23 mouse cellular contexts compared by ENCODE assay signal in the genomic region with DNA sequence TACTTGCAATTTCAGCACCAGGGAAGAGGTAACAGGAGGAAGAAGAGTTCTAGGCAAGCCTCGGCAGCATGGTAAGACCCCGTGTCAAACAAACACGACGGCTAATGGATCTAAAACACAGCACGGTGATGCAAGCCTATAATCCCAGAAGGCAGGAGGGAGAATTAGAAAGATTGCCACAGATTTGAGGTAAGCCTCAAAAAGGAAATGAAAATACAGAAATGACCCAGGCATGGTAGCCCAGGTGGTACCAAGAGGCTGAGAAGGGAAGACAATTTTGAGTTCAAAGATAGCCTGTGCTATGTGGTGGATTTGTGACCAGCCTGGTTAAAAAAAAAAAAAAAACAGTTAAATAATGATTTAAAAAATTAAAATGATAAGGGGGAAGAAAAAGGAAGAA.
DNase-seq lines count a peak whose midpoint lies in the region; ATAC-seq and TF ChIP-seq lines count a peak whose summit lies in the region.
"Had no signal": no experiment of that assay in that cellular context is flagged by ENCODE, and none has a peak within 500 bp of the region (broad histone marks: within the 10 kb centered on the region; RNA-seq: fewer than 3 reads in every experiment).

No protein-coding gene starts in this region.

- in situ Hi-C loops in CH12.LX (cut with MboI; ENCODE audit: low pct_ligation_motif_present, low pct_unique_long_range_greater_than_20kb, low sequenced_read_pairs), result no loop called here

- intact Hi-C loops in heart, postnatal 10 days (cut with DNase I), result no loop called here

- TF ChIP-seq POLR2A in CH12.LX (IDR thresholded peaks at IDR 0.05; ENCODE audit: low read depth, low read length), result no peak

- no peaks in the 10 kb centered on the region for H3K4me1 ChIP-seq in lung, postnatal 0 days (ENCODE audit: insufficient read depth, low read depth, low read length)
- H3K4me1 ChIP-seq in CH12.LX (ENCODE audit: control insufficient read depth in 1 of 2, insufficient read depth in 2 of 2), result peaks cover 6 to 16% of the 10 kb centered on the region in 2 experiments
- H3K4me1 ChIP-seq in heart, embryonic 10.5 days, result no peaks in the 10 kb centered on the region

- ATAC-seq in lung, postnatal 0 days, result no peak
- 0 out of 2 replicates have a peak, but pooled peaks have one; percentile 22 for ATAC-seq in common myeloid progenitor, adult 5-6 weeks (replicated peaks; ENCODE audit: low read depth, poor library complexity, severe bottlenecking)
- ATAC-seq: activated CD4-positive, CD25-positive, alpha-beta regulatory T cell, adult 4 months; CD4-positive, CD25-positive, alpha-beta regulatory T cell, adult 4 months; Patski had no signal

- no peaks in the 10 kb centered on the region for H3K79me2 ChIP-seq in CH12.LX (replicated peaks; ENCODE audit: control insufficient read depth, extremely low read depth, insufficient read depth, poor library complexity, severe bottlenecking)

- no peak overlapping the region for H3K27ac ChIP-seq in lung, postnatal 0 days (ENCODE audit: low read length)
- H3K27ac ChIP-seq in CH12.LX (ENCODE audit: insufficient read depth, low read depth), result no peak overlapping the region
- no peak overlapping the region for H3K27ac ChIP-seq in heart, embryonic 10.5 days

- no peak overlapping the region for H3K4me2 ChIP-seq in lung, postnatal 0 days (replicated peaks; ENCODE audit: low read depth, low read length)
- H3K4me2 ChIP-seq in CH12.LX (ENCODE audit: insufficient read depth, low read depth, poor library complexity, severe bottlenecking), result peak overlapping the region; percentile 22; the same call in 1 of the 2 replicates

- DNase-seq in lung, postnatal 36 days, result peak; percentile 3
- DNase-seq in lung, postnatal 0 days (ENCODE audit: low spot score), result no peak
- DNase-seq in A20 (ENCODE audit: low read depth, low spot score) (peak; percentile 13), CH12.LX (ENCODE audit: extremely low read depth) (peak; percentile 73)
- no peak for DNase-seq in spleen, adult 12 weeks (ENCODE audit: low spot score)
- no peak for DNase-seq in heart, embryonic 10.5 days (ENCODE audit: low spot score)
- DNase-seq in heart, postnatal 10 days, result no peak
- DNase-seq: adrenal gland, adult 2 months; adrenal gland, adult 8-10 months; adrenal gland, postnatal 10 days; adrenal gland, postnatal 14 days; adrenal gland, postnatal 25 days; adrenal gland, postnatal 36 days; B cell, adult 2 months; cerebellum, adult 11 months; cerebellum, adult 11-12 months; cerebellum, adult 18-20 months; cerebellum, adult 2 months had no signal

- no peaks in the 10 kb centered on the region for H3K27me3 ChIP-seq in lung, postnatal 0 days (replicated peaks; ENCODE audit: insufficient read depth, low read length)
- peaks cover 2% of the 10 kb centered on the region for H3K27me3 ChIP-seq in CH12.LX (replicated peaks)
- no peaks in the 10 kb centered on the region for H3K27me3 ChIP-seq in heart, embryonic 10.5 days (ENCODE audit: insufficient read depth, poor library complexity, severe bottlenecking)

- H3K36me3 ChIP-seq in lung, postnatal 0 days (ENCODE audit: insufficient read depth, low read length), result no peaks in the 10 kb centered on the region
- H3K36me3 ChIP-seq in CH12.LX (replicated peaks in 1 of 2; ENCODE audit: control insufficient read depth in 1 of 2, insufficient read depth in 1 of 2, low read length in 1 of 2), result no peaks in the 10 kb centered on the region
- no peaks in the 10 kb centered on the region for H3K36me3 ChIP-seq in heart, embryonic 10.5 days
- H3K36me3 ChIP-seq: G1E had no signal

- TF ChIP-seq CTCF in lung, postnatal 0 days (IDR thresholded peaks at IDR 0.05), result no peak
- TF ChIP-seq CTCF in CH12.LX (conservative IDR thresholded peaks at IDR 0.05 in 1 of 2, IDR thresholded peaks at IDR 0.05 in 1 of 2; ENCODE audit: low read depth in 2 of 2, low read length in 2 of 2), result no peak

- no peak for TF ChIP-seq EP300 in lung, postnatal 0 days (IDR thresholded peaks at IDR 0.05)
- peak; percentile 91 for TF ChIP-seq EP300 in CH12.LX (IDR thresholded peaks at IDR 0.05; ENCODE audit: low read length)

- 79% methylated on average over 5 of the region's 5 CpGs for WGBS in lung, postnatal 0 days
- WGBS in heart, embryonic 10.5 days, result 85% methylated on average over 5 of the region's 5 CpGs

- no peak for TF ChIP-seq RAD21 in CH12.LX (IDR thresholded peaks at IDR 0.05; ENCODE audit: low read depth, low read length)

- H3K9ac ChIP-seq in lung, postnatal 0 days (replicated peaks; ENCODE audit: low read depth), result no peak overlapping the region
- H3K9ac ChIP-seq in CH12.LX (ENCODE audit: insufficient read depth, low read depth), result no peak overlapping the region

- dilution Hi-C loops in CH12.LX (cut with MboI; ENCODE audit: extremely low pct_ligation_motif_present, extremely low pct_unique_long_range_greater_than_20kb, low sequenced_read_pairs), result no loop called here

- no peak overlapping the region for H3K4me3 ChIP-seq in lung, postnatal 0 days (ENCODE audit: low read depth, low read length)
- no peak overlapping the region for H3K4me3 ChIP-seq in CH12.LX (replicated peaks in 1 of 3; ENCODE audit: low read depth in 2 of 3, low read length in 2 of 3, poor library complexity in 1 of 3)
- H3K4me3 ChIP-seq in heart, embryonic 10.5 days, result no peak overlapping the region

- no peaks in the 10 kb centered on the region for H3K9me3 ChIP-seq in lung, postnatal 0 days (ENCODE audit: low read length)
- no peaks in the 10 kb centered on the region for H3K9me3 ChIP-seq in CH12.LX (replicated peaks; ENCODE audit: low read length)
- no peaks in the 10 kb centered on the region for H3K9me3 ChIP-seq in heart, embryonic 10.5 days
- H3K9me3 ChIP-seq: G1E had no signal

TF ChIP-seq in CH12.LX, 34 proteins besides CTCF, POLR2A, EP300 and RAD21:
- TF ChIP-seq RCOR1 (conservative IDR thresholded peaks at IDR 0.05; ENCODE audit: low read depth, low read length) (0 out of 2 replicates have a peak, but pooled peaks have one; percentile 77), BHLHE40 (IDR thresholded peaks at IDR 0.05; ENCODE audit: low read depth, low read length) (0 out of 2 replicates have a peak, but pooled peaks have one; percentile 19), PAX5 (IDR thresholded peaks at IDR 0.05; ENCODE audit: low read length) (no peak), SMC3 (IDR thresholded peaks at IDR 0.05; ENCODE audit: low read depth, low read length) (no peak), ETS1 (conservative IDR thresholded peaks at IDR 0.05; ENCODE audit: low read depth, low read length) (peak; percentile 54), MAX (IDR thresholded peaks at IDR 0.05; ENCODE audit: low read length) (0 out of 2 replicates have a peak, but pooled peaks have one; percentile 26), NELFE (IDR thresholded peaks at IDR 0.05; ENCODE audit: low read depth, low read length) (no peak), HCFC1 (IDR thresholded peaks at IDR 0.05; ENCODE audit: low read depth, low read length) (no peak), JUND (conservative IDR thresholded peaks at IDR 0.05; ENCODE audit: low read depth, low read length) (peak; percentile 81), ZC3H11A (IDR thresholded peaks at IDR 0.05; ENCODE audit: low read depth, low read length) (no peak), ZMIZ1 (IDR thresholded peaks at IDR 0.05; ENCODE audit: low read depth, low read length) (no peak), TCF12 (IDR thresholded peaks at IDR 0.05; ENCODE audit: low read depth, low read length) (peak; percentile 60), MAZ (IDR thresholded peaks at IDR 0.05; ENCODE audit: low read depth, low read length) (no peak), MEF2A (IDR thresholded peaks at IDR 0.05; ENCODE audit: borderline replicate concordance, low read depth, low read length) (peak; percentile 48; the same call in 1 of the 2 replicates), KAT2A (IDR thresholded peaks at IDR 0.05; ENCODE audit: insufficient replicate concordance, low read length) (no peak), NRF1 (IDR thresholded peaks at IDR 0.05; ENCODE audit: low read depth, low read length) (no peak), GABPA (IDR thresholded peaks at IDR 0.05; ENCODE audit: insufficient replicate concordance, low read depth, low read length) (no peak), ZKSCAN1 (IDR thresholded peaks at IDR 0.05; ENCODE audit: borderline replicate concordance, low read depth, low read length) (no peak), IRF4 (IDR thresholded peaks at IDR 0.05; ENCODE audit: low read depth, low read length) (peak; percentile 89), USF1 (IDR thresholded peaks at IDR 0.05; ENCODE audit: low read depth, low read length) (no peak), POLR2AphosphoS2 (IDR thresholded peaks at IDR 0.05; ENCODE audit: low read depth, low read length) (no peak), USF2 (conservative IDR thresholded peaks at IDR 0.05; ENCODE audit: low read depth, low read length) (no peak), ZNF384 (IDR thresholded peaks at IDR 0.05; ENCODE audit: low read depth, low read length) (peak; percentile 77), MYC (IDR thresholded peaks at IDR 0.05; ENCODE audit: low read depth, low read length) (no peak), SIN3A (IDR thresholded peaks at IDR 0.05; ENCODE audit: low read length) (no peak), TBP (conservative IDR thresholded peaks at IDR 0.05; ENCODE audit: low read depth, low read length) (no peak), MXI1 (IDR thresholded peaks at IDR 0.05; ENCODE audit: low read depth, low read length) (no peak), CHD1 (IDR thresholded peaks at IDR 0.05; ENCODE audit: low read depth, low read length) (no peak), JUN (IDR thresholded peaks at IDR 0.05; ENCODE audit: insufficient read depth, low read depth, low read length) (0 out of 2 replicates have a peak, but pooled peaks have one; percentile 40), UBTF (IDR thresholded peaks at IDR 0.05; ENCODE audit: low read depth, low read length) (no peak), CHD2 (IDR thresholded peaks at IDR 0.05; ENCODE audit: low read length) (no peak; the same call in 1 of the 2 replicates), ELF1 (IDR thresholded peaks at IDR 0.05; ENCODE audit: low read depth, low read length) (no peak), E2F4 (IDR thresholded peaks at IDR 0.05; ENCODE audit: insufficient replicate concordance, low read depth, low read length) (no peak), MAFK (IDR thresholded peaks at IDR 0.05; ENCODE audit: insufficient replicate concordance, low read length) (peak; percentile 74; the same call in 1 of the 2 replicates)

Comparison
In these comparisons a context has a peak if more than half of its experiments do, and no peak if none do; other contexts are left out.
1. DNase-seq: peak in lung, postnatal 36 days (single experiment), A20 (single experiment) and CH12.LX (single experiment); none in lung, postnatal 0 days (single experiment), spleen, adult 12 weeks (single experiment), heart, embryonic 10.5 days (single experiment) and heart, postnatal 10 days (0 of 2).